Mouse (Mus musculus) forebrain, embryonic 12.5 days (tissue): ENCODE results near the gene Dcpp2. TPM values are rescaled to one million over a fixed set of nuclear protein-coding genes. Genes with fewer than 3 reads are reported as not detected.
"Not testable (repeated sequence)": the region's sequence is repeated elsewhere in the genome, so short reads cannot be mapped to it uniquely, and the experiment has no call there.

Source experiments
- ATAC-seq: fragments of 200-750 bp; cut with Nextera tagmentation; 2 replicates; pipeline ENCODE4 v1.8.0; 2017; ENCODE audit warnings: moderate TSS enrichment; ENCODE audit not compliant: low FRiP score
- H3K27ac ChIP-seq: fragments of 300-500 bp; sonication (generic); 2 replicates; pipeline ENCODE4 v1.5.1; 2016; ENCODE audit warnings: mild to moderate bottlenecking
- H3K27me3 ChIP-seq: fragments of 300-500 bp; sonication (generic); 2 replicates; pipeline ENCODE4 v1.6.1; 2016; ENCODE audit warnings: mild to moderate bottlenecking
- H3K36me3 ChIP-seq: fragments of 300-500 bp; sonication (generic); replicated peaks from 2 replicates; pipeline ENCODE4 v1.6.1; 2016; ENCODE audit warnings: mild to moderate bottlenecking
- H3K4me1 ChIP-seq: fragments of 300-500 bp; sonication (generic); 2 replicates; pipeline ENCODE4 v1.6.1; 2016
- H3K4me2 ChIP-seq: fragments of 300-500 bp; sonication (generic); 2 replicates; pipeline ENCODE4 v1.6.1; 2016; ENCODE audit warnings: mild to moderate bottlenecking, moderate library complexity
- H3K4me3 ChIP-seq: fragments of 300-500 bp; sonication (generic); replicated peaks from 2 replicates; pipeline ENCODE4 v1.5.1; 2016; ENCODE audit warnings: mild to moderate bottlenecking
- H3K9ac ChIP-seq: fragments of 300-500 bp; sonication (generic); 2 replicates; pipeline ENCODE4 v1.6.1; 2016; ENCODE audit warnings: mild to moderate bottlenecking
- H3K9me3 ChIP-seq: fragments of 300-500 bp; sonication (generic); 2 replicates; pipeline ENCODE4 v1.6.1; 2016
- WGBS: fragments of 180-500 bp; shearing (Covaris S2); methylation state at CpG from one replicate; pipeline ENCODE4 v1.1.7; 2016; 5-methylcytosine and 5-hydroxymethylcytosine counted together
- polyA plus RNA-seq: library from polyadenylated mRNA; unstranded; fragments of >200 nt; fragmentation: Nextera tagmentation; extraction: Ambion mirVana; gene quantifications from 2 replicates; pipeline ENCODE4 v1.2.1, GENCODE M21; 2016

The Dcpp2 gene
- polyA plus RNA-seq, 1 experiment from 2014 or later: not detected

GRCm38 (mm10) chr17:23947486-23947885 lies 66.8 kb downstream of the Dcpp2 start:
- H3K9me3 ChIP-seq, H3K4me3 ChIP-seq, H3K4me1 ChIP-seq, H3K27ac ChIP-seq, ATAC-seq, H3K36me3 ChIP-seq, H3K27me3 ChIP-seq, H3K9ac ChIP-seq, H3K4me2 ChIP-seq: not testable (repeated sequence)
- 75% methylated on average over 4 of the region's 4 CpGs for WGBS

GRCm38 (mm10) chr17:23949068-23949467 lies 68.4 kb downstream of the Dcpp2 start:
- no peaks in the 10 kb centered on the region for H3K9me3 ChIP-seq
- H3K36me3 ChIP-seq: no peaks in the 10 kb centered on the region
- H3K27me3 ChIP-seq: no peaks in the 10 kb centered on the region
- no peak overlapping the region for H3K27ac ChIP-seq
- ATAC-seq: no peak
- no peak overlapping the region for H3K9ac ChIP-seq
- WGBS: 80% methylated on average over 2 of the region's 2 CpGs
- H3K4me1 ChIP-seq: no peaks in the 10 kb centered on the region
- no peak overlapping the region for H3K4me3 ChIP-seq
- no peak overlapping the region for H3K4me2 ChIP-seq

Other genes starting within 250 kb of the Dcpp2 start
- 0.78 and 0.91 TPM in 2 replicates for gene Mmp25, start 235.6 kb upstream of the Dcpp2 start, polyA plus RNA-seq
- gene Bicdl2, start 220.4 kb upstream of the Dcpp2 start, polyA plus RNA-seq: 0.19 and 0.42 TPM in 2 replicates
- 47.1 and 50.3 TPM in 2 replicates for gene Hcfc1r1, start 207.3 kb upstream of the Dcpp2 start, polyA plus RNA-seq
- 49.3 and 49.7 TPM in 2 replicates for gene Thoc6, start 207.0 kb upstream of the Dcpp2 start, polyA plus RNA-seq
- 3.6 and 4.2 TPM in 2 replicates for gene Tnfrsf12a, start 203.4 kb upstream of the Dcpp2 start, polyA plus RNA-seq
- 7.1 and 8.0 TPM in 2 replicates for gene Cldn6, start 201.6 kb upstream of the Dcpp2 start, polyA plus RNA-seq
- 6.3 and 8.2 TPM in 2 replicates for gene Cldn9, start 196.9 kb upstream of the Dcpp2 start, polyA plus RNA-seq
- gene 1520401A03Rik, start 158.1 kb upstream of the Dcpp2 start, polyA plus RNA-seq: 0.17 TPM in 1 of 2 replicates, not detected in the other
- 47.3 and 49.6 TPM in 2 replicates for gene Pkmyt1, start 154.5 kb upstream of the Dcpp2 start, polyA plus RNA-seq
- 26.4 and 30.8 TPM in 2 replicates for gene Paqr4, start 140.0 kb upstream of the Dcpp2 start, polyA plus RNA-seq
- 1.4 and 1.6 TPM in 2 replicates for gene Kremen2, start 135.0 kb upstream of the Dcpp2 start, polyA plus RNA-seq
- 173 and 179 TPM in 2 replicates for gene Flywch1, start 109.3 kb upstream of the Dcpp2 start, polyA plus RNA-seq
- 32.7 and 33.5 TPM in 2 replicates for gene Flywch2, start 94.8 kb upstream of the Dcpp2 start, polyA plus RNA-seq
- 660 and 697 TPM in 2 replicates for gene Srrm2, start 90.3 kb upstream of the Dcpp2 start, polyA plus RNA-seq
- gene Elob, start 51.7 kb upstream of the Dcpp2 start, polyA plus RNA-seq: 1,039 and 1,118 TPM in 2 replicates
- gene Prss33, start 44.8 kb upstream of the Dcpp2 start, polyA plus RNA-seq: 0.14 TPM in 1 of 2 replicates, not detected in the other
- gene Prss32, start 37.0 kb upstream of the Dcpp2 start, polyA plus RNA-seq: not detected in 2 replicates
- gene Prss41, start 36.7 kb upstream of the Dcpp2 start, polyA plus RNA-seq: 1.3 and 3.0 TPM in 2 replicates
- not detected in 2 replicates for gene Prss21, start 12.8 kb upstream of the Dcpp2 start, polyA plus RNA-seq
- not detected in 2 replicates for gene Dcpp1, start within 50 bp of the Dcpp2 start, polyA plus RNA-seq
- gene Dcpp3, start 36.6 kb downstream of the Dcpp2 start, polyA plus RNA-seq: not detected in 2 replicates
- gene Sbp, start 60.8 kb downstream of the Dcpp2 start, polyA plus RNA-seq: not detected in 2 replicates
- gene Sbpl, start 74.4 kb downstream of the Dcpp2 start, polyA plus RNA-seq: not detected in 2 replicates
- gene Prss30, start 99.7 kb downstream of the Dcpp2 start, polyA plus RNA-seq: not detected in 2 replicates
- 0.33 and 0.35 TPM in 2 replicates for gene Prss22, start 117.2 kb downstream of the Dcpp2 start, polyA plus RNA-seq
- 0.26 and 0.31 TPM in 2 replicates for gene Prss27, start 157.3 kb downstream of the Dcpp2 start, polyA plus RNA-seq
- 91.7 and 92.2 TPM in 2 replicates for gene Kctd5, start 192.6 kb downstream of the Dcpp2 start, polyA plus RNA-seq